Mouse (Mus musculus) midbrain, embryonic 13.5 days (tissue): ENCODE measurements at regions not wholly inside any gene's neighbourhood (a gene's known extent, or its start where the extent isn't known, plus 50 kb on each side); places are given as distances from the start of the nearest gene placed in this dataset.

ENCODE experiments used
- ATAC-seq: fragments of 200-750 bp; cut with Nextera tagmentation; 2 replicates; pipeline ENCODE4 v1.8.0; 2017; ENCODE audit warnings: mild to moderate bottlenecking, moderate TSS enrichment, moderate library complexity
- H3K27ac ChIP-seq: fragments of 300-500 bp; sonication (generic); 2 replicates; pipeline ENCODE4 v1.5.1; 2015; ENCODE audit warnings: inconsistent platforms, mild to moderate bottlenecking, moderate library complexity
- H3K27me3 ChIP-seq: fragments of 300-500 bp; sonication (generic); 2 replicates; pipeline ENCODE4 v1.6.1; 2015; ENCODE audit warnings: mild to moderate bottlenecking, inconsistent platforms
- H3K36me3 ChIP-seq: fragments of 300-500 bp; sonication (generic); 2 replicates; pipeline ENCODE4 v1.6.1; 2015; ENCODE audit warnings: mild to moderate bottlenecking, inconsistent platforms
- H3K4me1 ChIP-seq: fragments of 300-500 bp; sonication (generic); replicated peaks from 2 replicates; pipeline ENCODE4 v1.6.1; 2015; ENCODE audit warnings: inconsistent platforms
- H3K4me2 ChIP-seq: fragments of 300-500 bp; sonication (generic); replicated peaks from 2 replicates; pipeline ENCODE4 v1.6.1; 2015; ENCODE audit warnings: moderate library complexity, mild to moderate bottlenecking, inconsistent platforms
- H3K4me3 ChIP-seq: fragments of 300-500 bp; sonication (generic); replicated peaks from 2 replicates; pipeline ENCODE4 v1.5.1; 2015; ENCODE audit warnings: mild to moderate bottlenecking, inconsistent platforms
- H3K9ac ChIP-seq: fragments of 300-500 bp; sonication (generic); replicated peaks from 2 replicates; pipeline ENCODE4 v1.6.1; 2015; ENCODE audit warnings: mild to moderate bottlenecking, inconsistent platforms
- H3K9me3 ChIP-seq: fragments of 300-500 bp; sonication (generic); 2 replicates; pipeline ENCODE4 v1.6.1; 2016; ENCODE audit warnings: mild to moderate bottlenecking, inconsistent platforms
- WGBS: fragments of 180-500 bp; shearing (Covaris S2); methylation state at CpG from one replicate; pipeline ENCODE4 v1.1.7; 2015; 5-methylcytosine and 5-hydroxymethylcytosine counted together

DNA sequence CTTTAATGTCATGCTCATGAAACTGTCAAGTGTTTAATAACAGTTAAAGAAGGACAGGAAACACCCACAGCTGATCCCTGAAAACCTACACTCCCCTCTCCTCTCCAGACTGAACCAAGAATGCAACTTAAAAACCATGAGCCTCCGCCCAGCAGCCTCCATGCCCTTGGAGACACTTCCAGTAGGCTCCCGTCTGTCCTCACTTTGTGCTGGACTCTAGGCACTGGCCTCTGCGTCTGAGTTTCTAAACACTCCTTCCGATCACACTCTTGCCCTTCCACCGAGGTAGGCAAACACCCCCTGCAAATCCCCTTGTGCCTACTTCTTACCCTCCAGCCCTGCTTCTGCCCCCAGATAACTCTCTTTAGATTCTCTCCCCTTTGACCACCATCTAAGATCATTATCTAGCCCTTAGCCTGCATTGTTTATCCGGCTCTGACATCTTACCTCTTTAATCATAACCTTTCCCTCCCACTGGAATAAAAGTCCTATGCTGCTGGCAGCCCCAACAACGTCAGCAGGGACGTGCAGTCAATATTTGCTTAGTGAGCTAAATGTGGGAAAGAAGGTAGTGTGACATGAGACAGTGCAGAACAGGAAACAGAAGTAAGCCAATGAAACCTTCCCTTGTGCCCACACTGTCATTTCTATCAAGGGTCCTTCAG lies 52.5 kb upstream of the Dhx40 start:
- H3K36me3 ChIP-seq = no peaks in the 10 kb centered on the region
- no peaks in the 10 kb centered on the region for H3K27me3 ChIP-seq
- no peaks in the 10 kb centered on the region for H3K9me3 ChIP-seq
- no peak overlapping the region for H3K4me2 ChIP-seq
- H3K4me1 ChIP-seq = peaks cover 9% of the 10 kb centered on the region; the same call in 1 of the 2 replicates
- H3K4me3 ChIP-seq = no peak overlapping the region
- no peak overlapping the region for H3K27ac ChIP-seq
- no peak for ATAC-seq
- 76% methylated on average over 8 of the region's 8 CpGs for WGBS
- H3K9ac ChIP-seq = no peak overlapping the region

DNA sequence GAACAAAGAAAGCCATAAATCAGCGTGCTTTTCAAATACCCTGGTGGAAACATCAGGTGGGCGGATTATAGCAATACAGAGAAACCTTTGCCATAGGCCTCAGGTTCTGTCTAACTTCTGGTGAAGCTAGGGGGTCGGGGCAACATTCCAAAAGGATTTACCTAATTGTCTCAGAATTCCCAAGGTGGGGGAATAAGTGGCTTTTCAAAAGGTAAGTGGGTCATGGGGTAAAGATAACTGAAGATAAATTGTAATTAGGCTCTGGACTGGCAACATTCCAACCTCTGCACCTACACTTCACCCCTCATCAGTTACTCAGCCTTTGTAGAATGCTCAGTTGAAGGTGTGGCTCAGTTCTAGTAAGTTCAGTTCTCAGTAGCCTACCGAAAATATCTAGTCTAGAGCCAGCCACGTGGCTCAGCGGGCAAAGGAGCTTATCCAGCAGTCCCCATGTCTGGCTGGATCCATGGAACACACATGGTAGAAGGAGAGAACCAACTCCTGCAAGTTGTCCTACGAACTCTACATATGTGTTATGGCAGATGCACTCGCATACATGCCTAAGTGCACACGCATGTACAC lies 51.8 kb upstream of the Dhx40 start:
- Histone ChIP-seq H3K4me3 (no peak overlapping the region), H3K4me2 (no peak overlapping the region), H3K9me3 (no peaks in the 10 kb centered on the region), H3K27ac (no peak overlapping the region), H3K9ac (no peak overlapping the region), H3K36me3 (no peaks in the 10 kb centered on the region), H3K4me1 (peaks cover 9% of the 10 kb centered on the region; the same call in 1 of the 2 replicates), H3K27me3 (no peaks in the 10 kb centered on the region)
- WGBS = 90% methylated on average over 9 of the region's 9 CpGs
- no peak for ATAC-seq

DNA sequence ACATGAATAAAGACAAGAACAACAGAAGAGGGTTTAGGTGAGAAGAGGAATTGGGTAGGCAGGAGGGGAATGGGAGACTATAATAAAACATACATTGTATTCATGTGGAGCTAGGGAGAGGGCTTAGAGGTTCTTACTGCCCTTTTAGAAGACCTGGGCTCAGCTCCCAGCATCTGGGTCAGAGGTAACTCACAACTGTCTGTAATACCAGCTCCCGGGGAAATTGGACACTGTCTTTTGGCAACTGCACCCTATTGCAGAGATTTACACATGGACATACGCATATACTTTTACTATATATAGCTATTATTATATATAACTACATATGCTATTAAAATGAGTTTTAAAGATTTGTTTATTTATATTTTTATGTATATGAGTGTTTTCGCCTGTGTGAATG lies 50.7 kb upstream of the Dhx40 start:
- Histone ChIP-seq H3K36me3 (no peaks in the 10 kb centered on the region), H3K27ac (no peak overlapping the region), H3K9ac (no peak overlapping the region), H3K4me1 (peaks cover 9% of the 10 kb centered on the region; the same call in 1 of the 2 replicates), H3K9me3 (no peaks in the 10 kb centered on the region), H3K4me2 (no peak overlapping the region), H3K27me3 (no peaks in the 10 kb centered on the region), H3K4me3 (no peak overlapping the region)
- ATAC-seq = no peak
- 93% methylated on average over 3 of the region's 3 CpGs for WGBS
